Mouse (Mus musculus) frontal cortex, adult 2 months (tissue): ENCODE data around the gene H2al2c. TPM values are rescaled to one million over a fixed set of nuclear protein-coding genes. Genes with fewer than 3 reads are reported as not detected.
"Not testable (repeated sequence)": the region's sequence is repeated elsewhere in the genome, so short reads cannot be mapped to it uniquely, and the experiment has no call there.

ENCODE experiments used
- DNase-seq, 2 experiments: peaks; one replicate each; pipeline ENCODE4 v3.0.0; 2022; ENCODE audit warnings: low spot score in 1 of 2; ENCODE audit errors: extremely low spot score in 1 of 2
- polyA plus RNA-seq: library from polyadenylated mRNA; depleted of rRNA; stranded (reverse); fragments of >200 nt; gene quantifications from 2 replicates; pipeline ENCODE4 v1.2.3, GENCODE M21; 2012; rRNA removed

The H2al2c gene
- not detected in 2 replicates for polyA plus RNA-seq

DNA sequence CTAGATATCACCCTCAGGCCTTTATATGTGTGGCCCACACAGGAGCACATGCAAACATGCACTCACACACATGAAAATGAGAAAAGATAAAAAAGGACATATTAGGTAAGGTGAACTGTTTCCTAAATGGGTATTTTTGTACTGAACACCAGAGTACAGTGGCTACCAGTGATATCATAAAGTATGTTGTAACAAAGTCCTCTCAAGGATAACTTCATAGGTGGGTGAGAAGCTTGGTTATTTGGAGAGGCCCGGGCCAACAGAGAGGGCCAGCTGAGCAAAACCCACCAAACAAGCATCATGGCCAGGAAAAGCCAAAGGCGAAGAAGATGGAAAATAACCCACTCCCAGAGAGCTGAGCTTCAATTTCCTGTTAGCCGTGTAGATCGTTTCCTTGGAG, at the start of gene H2al2c:
TSS of gene H2al2c (plus strand) at position 301 of the 400 bp plus-strand sequence.
- DNase-seq = not testable (repeated sequence)

Other genes with a start within 250 kb of the H2al2c start
- not detected in 2 replicates for gene Sry, start 64.6 kb downstream of the H2al2c start, polyA plus RNA-seq
- gene H2al2b, start 121.6 kb downstream of the H2al2c start, polyA plus RNA-seq = not detected in 2 replicates
- not detected in 2 replicates for gene Gm4064, start 197.1 kb downstream of the H2al2c start, polyA plus RNA-seq
- gene Rbmy, start 231.6 kb downstream of the H2al2c start, polyA plus RNA-seq = not detected in 2 replicates
- gene Gm10256, start 231.6 kb downstream of the H2al2c start, polyA plus RNA-seq = not detected in 2 replicates